Mouse (Mus musculus) liver, adult 2 months (tissue): Measurements from ENCODE around the gene Evi5.

Source experiments
- CTCF ChIP-seq: fragments of 200-500 bp; IDR thresholded peaks from 2 replicates; pipeline ENCODE4 v1.5.1; 2011; ENCODE audit warnings: low read depth, low read length, control low read depth
- POLR2A ChIP-seq: fragments of 200-500 bp; IDR thresholded peaks from 2 replicates; pipeline ENCODE4 v1.6.1; 2011; ENCODE audit warnings: low read length, control low read depth; ENCODE audit not compliant: insufficient read depth; ENCODE audit errors: extremely low read depth

DNA sequence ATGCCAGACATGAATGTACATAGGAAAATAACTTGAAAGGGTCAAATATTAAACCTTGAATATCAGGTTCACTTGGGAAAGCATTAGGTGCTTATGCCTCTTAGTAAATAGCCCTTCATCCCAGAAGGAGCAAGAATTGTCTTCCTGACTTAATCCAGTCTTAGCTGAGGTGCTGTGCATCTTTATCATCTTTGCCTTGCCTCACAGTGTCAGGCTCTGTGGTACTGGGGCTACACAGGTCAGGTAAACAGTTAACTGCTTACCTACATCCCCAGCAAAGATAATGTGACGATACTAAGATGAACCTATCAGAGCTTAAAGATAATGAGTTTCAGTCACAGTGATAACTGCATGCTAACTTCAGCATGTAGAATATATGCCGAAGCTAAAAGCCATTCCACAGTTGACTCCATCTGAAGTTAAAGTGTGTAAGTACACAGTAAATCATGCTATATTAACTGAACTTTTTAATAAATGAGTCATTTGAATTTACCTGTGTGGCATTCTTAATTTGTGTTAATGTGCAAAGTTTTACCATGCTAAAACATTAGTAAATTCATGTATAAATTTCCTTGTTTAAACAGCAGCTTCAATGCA is 33.7 kb upstream of the Evi5 start:
- TF ChIP-seq CTCF, result no peak
- TF ChIP-seq POLR2A, result no peak
